Mouse (Mus musculus): Measurements from ENCODE around the gene Gm47995. TPM values are rescaled to one million over a fixed set of nuclear protein-coding genes. Genes with fewer than 3 reads are reported as not detected.
"Not testable (repeated sequence)": the region's sequence is repeated elsewhere in the genome, so short reads cannot be mapped to it uniquely, and the experiment has no call there.

Gm47995 gene
- total RNA-seq, 4 experiments from 2014 or later: not detected

DNA sequence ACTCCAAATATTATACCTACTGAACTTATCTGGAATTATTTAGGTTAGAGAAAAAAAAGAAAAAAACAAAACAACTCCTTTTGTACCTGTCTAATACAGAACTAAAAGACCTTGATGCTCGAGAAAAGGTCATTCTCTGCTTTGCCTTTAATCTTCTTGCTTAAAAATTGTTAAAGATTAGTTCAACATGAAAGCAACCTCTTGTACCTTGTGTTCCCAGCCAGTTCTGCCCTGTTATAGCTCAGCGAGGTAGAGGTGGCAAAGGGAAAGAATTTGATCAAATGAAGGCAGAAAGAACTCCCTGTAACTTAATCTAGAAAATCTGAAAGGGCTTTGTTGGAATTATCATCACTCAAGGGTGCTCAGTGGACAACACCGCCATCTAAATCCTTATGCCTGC is 12.1 kb upstream of the Gm47995 start:
- not testable (repeated sequence) for DNase-seq (ENCODE audit: low spot score in 2 of 2)

GRCm38 (mm10) chr1:151186879-151187424 is 11.3 kb upstream of the Gm47995 start:
- DNase-seq (ENCODE audit: low spot score in 2 of 2): not testable (repeated sequence)

GRCm38 (mm10) chr1:151188469-151188868 is 9.8 kb upstream of the Gm47995 start:
- no peak for DNase-seq (ENCODE audit: low spot score in 2 of 2)

GRCm38 (mm10) chr1:151192075-151192474 is 6.2 kb upstream of the Gm47995 start, which contains the start of gene Gm8947:
Gene Gm8947, plus strand, starts transcription at chr1:151192376.
- DNase-seq (ENCODE audit: low spot score in 2 of 2): not testable (repeated sequence)

- DNase-seq (ENCODE audit: low spot score in 2 of 2): not testable (repeated sequence)
Observed at GRCm38 (mm10) chr1:151192739-151193138, 5.5 kb upstream of the Gm47995 start.

DNA sequence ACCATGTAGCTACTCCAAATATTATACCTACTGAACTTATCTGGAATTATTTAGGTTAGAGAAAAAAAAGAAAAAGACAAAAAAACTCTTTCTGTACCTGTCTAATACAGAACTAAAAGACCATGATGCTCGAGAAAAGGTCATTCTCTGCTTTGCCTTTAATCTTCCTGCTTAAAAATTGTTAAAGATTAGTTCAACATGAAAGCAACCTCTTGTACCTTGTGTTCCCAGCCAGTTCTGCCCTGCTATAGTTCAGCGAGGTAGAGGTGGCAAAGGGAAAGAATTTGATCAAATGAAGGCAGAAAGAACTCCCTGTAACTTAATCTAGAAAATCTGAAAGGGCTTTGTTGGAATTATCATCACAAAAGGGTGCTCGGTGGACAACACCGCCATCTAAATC is 2.3 kb upstream of the Gm47995 start:
- DNase-seq (ENCODE audit: low spot score in 2 of 2): not testable (repeated sequence)

GRCm38 (mm10) chr1:151196690-151197089 is 1.6 kb upstream of the Gm47995 start:
- DNase-seq (ENCODE audit: low spot score in 2 of 2): not testable (repeated sequence)

DNA sequence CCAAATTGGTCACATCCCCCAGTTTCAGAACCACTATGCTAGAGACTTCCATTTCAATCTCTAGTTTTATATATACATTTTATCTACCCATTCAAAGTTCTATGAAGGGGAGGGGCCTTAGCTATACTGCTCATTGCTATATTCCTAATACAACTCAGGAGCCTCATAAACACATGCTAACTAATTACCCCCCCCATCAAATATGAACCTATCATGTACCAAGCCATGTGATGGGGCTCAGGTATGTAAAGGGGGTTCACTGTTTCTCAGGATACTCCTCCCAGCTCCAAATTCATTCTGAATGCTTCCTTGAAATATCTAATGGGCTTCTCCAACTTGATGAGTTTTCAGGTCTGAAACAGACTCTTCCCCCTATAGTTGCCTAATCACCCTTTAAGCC is 2.4 kb downstream of the Gm47995 start:
- not testable (repeated sequence) for DNase-seq (ENCODE audit: low spot score in 2 of 2)

- DNase-seq (ENCODE audit: low spot score in 2 of 2): not testable (repeated sequence)
Observed at GRCm38 (mm10) chr1:151202771-151203170, 4.5 kb downstream of the Gm47995 start.

DNA sequence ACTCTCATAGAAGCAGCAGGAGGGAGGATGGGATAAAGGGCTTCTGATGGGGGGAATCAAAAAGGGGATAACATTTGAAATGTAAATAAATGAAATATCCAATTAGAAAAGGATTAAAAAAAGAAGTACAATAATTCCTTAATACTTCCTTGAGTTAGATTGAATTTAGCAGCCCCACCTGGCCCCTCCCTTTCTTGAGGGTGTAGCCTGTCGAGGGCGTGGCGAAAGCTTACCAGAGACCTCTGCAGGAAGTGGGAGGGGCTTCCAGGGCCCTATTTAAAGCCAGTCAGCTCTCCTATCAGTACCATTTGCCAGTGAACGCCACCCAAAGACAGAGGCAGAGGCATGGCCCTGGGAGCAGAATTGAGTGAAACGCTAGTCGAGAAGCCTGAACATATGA is 5.6 kb downstream of the Gm47995 start, which contains the start of gene 3110040M04Rik:
Gene 3110040M04Rik (plus strand): TSS at position 304 of the 400 bp plus-strand sequence.
- not testable (repeated sequence) for DNase-seq (ENCODE audit: low spot score in 2 of 2)

DNA sequence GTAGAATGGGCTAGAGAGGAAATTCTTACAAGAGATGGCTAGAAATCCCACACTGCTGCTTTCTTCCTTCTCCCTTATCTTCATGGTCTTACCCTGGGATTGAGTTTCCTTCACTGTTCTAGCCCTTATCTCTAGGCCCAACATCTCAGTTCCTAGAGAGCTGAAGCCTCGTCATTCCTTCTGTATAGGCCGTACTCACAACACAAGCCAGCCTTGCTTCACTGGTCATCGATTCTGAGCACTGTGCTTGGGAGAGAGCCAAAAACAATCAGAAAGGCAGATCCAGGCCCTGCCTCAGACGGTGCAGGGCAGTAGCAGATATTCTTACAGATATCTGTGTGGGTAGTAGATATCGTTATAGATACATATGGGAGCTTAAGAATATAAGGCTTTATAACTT is 10.2 kb downstream of the Gm47995 start:
- DNase-seq (ENCODE audit: low spot score in 2 of 2): not testable (repeated sequence)

GRCm38 (mm10) chr1:151208944-151209343 is 10.7 kb downstream of the Gm47995 start:
- not testable (repeated sequence) for DNase-seq (ENCODE audit: low spot score in 2 of 2)

- not testable (repeated sequence) for DNase-seq (ENCODE audit: low spot score in 2 of 2)
Observed at GRCm38 (mm10) chr1:151209824-151210355, 11.6 kb downstream of the Gm47995 start, which contains the start of gene Gm47996. Gene Gm47996, plus strand, starts transcription at chr1:151210131.

GRCm38 (mm10) chr1:151211666-151212065 is 13.4 kb downstream of the Gm47995 start:
- DNase-seq (ENCODE audit: low spot score in 2 of 2): not testable (repeated sequence)

GRCm38 (mm10) chr1:151214862-151215261 is 16.6 kb downstream of the Gm47995 start:
- DNase-seq (ENCODE audit: low spot score in 2 of 2): no peak

DNA sequence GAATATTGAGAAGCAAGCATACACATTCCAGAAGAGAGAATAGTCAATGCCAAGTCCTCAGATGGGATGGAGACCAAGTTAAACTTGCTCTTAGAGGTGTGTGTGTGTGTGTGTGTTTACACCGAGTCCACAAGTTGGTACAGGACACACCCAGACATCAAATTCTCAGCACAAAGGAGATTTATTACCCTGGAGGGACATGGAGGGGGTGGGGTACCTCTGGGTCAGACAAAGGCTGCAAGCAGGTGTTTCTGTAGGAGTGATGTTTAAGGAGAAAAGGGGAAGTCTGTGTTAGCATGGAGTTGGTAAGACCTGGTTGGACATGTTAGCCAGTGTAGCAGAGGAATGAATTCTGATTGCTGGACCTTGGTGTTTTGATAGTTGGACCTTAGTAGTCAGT is 17.7 kb downstream of the Gm47995 start:
- DNase-seq (ENCODE audit: low spot score in 2 of 2): no peak

DNA sequence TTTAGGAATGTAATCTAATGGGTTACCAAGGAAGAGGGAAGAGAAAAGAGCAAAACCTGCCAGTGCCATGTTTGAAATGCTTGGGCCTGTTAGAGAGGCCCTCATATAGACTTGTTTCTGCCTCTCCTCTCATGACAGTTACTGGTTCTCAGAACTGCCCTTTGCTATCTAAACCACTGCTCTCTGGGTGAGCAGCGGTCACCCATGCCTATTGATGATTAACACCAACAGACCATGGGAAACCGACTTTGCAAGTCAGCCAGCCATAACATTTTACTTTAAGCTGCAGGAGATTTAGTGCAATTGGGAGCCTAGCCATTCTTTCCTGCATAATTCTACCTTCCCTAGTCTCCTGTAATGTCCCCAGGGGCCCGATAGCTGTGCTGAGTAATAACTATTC is 18.2 kb downstream of the Gm47995 start:
- no peak for DNase-seq (ENCODE audit: low spot score in 2 of 2)

- no peak for DNase-seq (ENCODE audit: low spot score in 2 of 2)
Observed at GRCm38 (mm10) chr1:151219045-151219444, 20.8 kb downstream of the Gm47995 start.

GRCm38 (mm10) chr1:151220098-151220497 is 21.9 kb downstream of the Gm47995 start:
- no peak for DNase-seq (ENCODE audit: low spot score in 2 of 2)

- no peak for DNase-seq (ENCODE audit: low spot score in 2 of 2)
Observed at GRCm38 (mm10) chr1:151222561-151223267, 24.5 kb downstream of the Gm47995 start.

- no peak for DNase-seq (ENCODE audit: low spot score in 2 of 2)
Observed at GRCm38 (mm10) chr1:151223377-151223776, 25.1 kb downstream of the Gm47995 start.

DNA sequence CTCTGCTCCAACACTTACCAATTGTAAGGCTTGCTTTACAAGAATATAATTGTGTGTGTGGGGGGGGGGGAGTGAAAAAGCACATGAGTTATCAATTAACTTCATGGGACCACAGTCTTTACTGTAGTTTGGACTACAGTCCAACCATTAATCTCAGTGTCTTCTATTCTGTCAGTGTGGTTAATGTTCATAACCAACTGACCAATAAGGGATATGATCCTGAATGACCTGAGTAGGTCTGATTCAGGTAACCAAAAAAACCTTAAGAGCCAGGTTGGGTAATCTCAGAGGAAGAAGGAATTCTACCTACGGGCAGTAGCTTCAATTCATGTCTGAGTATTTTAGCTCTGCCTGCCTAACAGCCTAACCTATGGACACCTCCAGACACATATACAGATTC is 26.3 kb downstream of the Gm47995 start:
- DNase-seq (ENCODE audit: low spot score in 2 of 2): no peak

Data from layer of hippocampus, adult 8-10 months (tissue).